Mouse (Mus musculus) liver, embryonic 14.5 days (tissue): Measurements from ENCODE around the gene Stmn1.

Experiments used
- CTCF ChIP-seq: IDR thresholded peaks from 2 replicates; pipeline ENCODE4 v1.5.1; 2016; ENCODE audit warnings: antibody characterized with exemption, low read depth, control low read depth
- EP300 ChIP-seq: IDR thresholded peaks from 2 replicates; pipeline ENCODE4 v1.6.1; 2016; ENCODE audit warnings: antibody characterized with exemption, low read depth

DNA sequence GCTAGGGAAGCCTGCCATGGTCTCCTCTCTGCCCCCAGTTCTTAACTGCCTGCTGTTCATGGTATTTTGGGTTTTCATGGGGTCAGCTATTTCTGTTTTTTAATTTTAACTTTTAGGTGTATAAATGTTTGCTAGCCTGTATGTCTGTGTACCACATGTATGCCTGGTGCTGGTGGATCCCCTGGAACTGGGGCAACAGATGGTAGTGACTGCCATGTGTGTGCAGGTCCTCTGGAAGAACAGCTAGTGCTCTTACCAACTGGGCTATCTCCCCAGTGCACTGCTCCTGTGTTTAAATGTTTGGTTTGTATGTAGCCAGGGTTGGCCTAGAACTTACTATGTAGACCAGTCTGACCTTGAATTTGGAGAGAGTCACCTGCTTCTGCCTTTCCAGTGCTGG lies 51.2 kb downstream of the Stmn1 start:
- no peak for TF ChIP-seq EP300
- no peak for TF ChIP-seq CTCF
